Mouse (Mus musculus) testis, adult 2 months (tissue): ENCODE results near the gene Fads3. TPM values are rescaled to one million over a fixed set of nuclear protein-coding genes. Genes with fewer than 3 reads are reported as not detected.

Source experiments
- H3K27ac ChIP-seq: fragments of 200-500 bp; 2 replicates; pipeline ENCODE4 v1.5.1; 2012; ENCODE audit warnings: low read depth, low read length; ENCODE audit not compliant: control insufficient read depth, insufficient read depth
- H3K27me3 ChIP-seq: fragments of 200-500 bp; 2 replicates; pipeline ENCODE4 v1.6.1; 2012; ENCODE audit warnings: mild to moderate bottlenecking, low read length, moderate library complexity; ENCODE audit not compliant: control insufficient read depth, insufficient read depth
- H3K36me3 ChIP-seq: fragments of 200-500 bp; 2 replicates; pipeline ENCODE4 v1.6.1; 2012; ENCODE audit warnings: mild to moderate bottlenecking, low read length; ENCODE audit not compliant: control insufficient read depth, insufficient read depth
- H3K4me1 ChIP-seq: fragments of 200-500 bp; 2 replicates; pipeline ENCODE4 v1.6.1; 2012; ENCODE audit warnings: low read length; ENCODE audit not compliant: control insufficient read depth, insufficient read depth
- H3K4me3 ChIP-seq: fragments of 200-500 bp; 2 replicates; pipeline ENCODE4 v1.5.1; 2012; ENCODE audit warnings: low read depth, mild to moderate bottlenecking, low read length, moderate library complexity, mixed read lengths; ENCODE audit not compliant: control insufficient read depth
- CTCF ChIP-seq: fragments of 200-500 bp; IDR thresholded peaks from 2 replicates; pipeline ENCODE4 v1.5.1; 2012; ENCODE audit warnings: low read depth, mild to moderate bottlenecking, inconsistent platforms, low read length, moderate library complexity; ENCODE audit not compliant: control insufficient read depth, insufficient read depth, insufficient replicate concordance
- POLR2A ChIP-seq: fragments of 200-500 bp; IDR thresholded peaks from 2 replicates; pipeline ENCODE4 v1.6.1; 2012; ENCODE audit warnings: low read depth, mild to moderate bottlenecking, inconsistent platforms, low read length, moderate library complexity; ENCODE audit not compliant: control insufficient read depth
- polyA plus RNA-seq: library from polyadenylated mRNA; depleted of rRNA; stranded (reverse); fragments of >200 nt; gene quantifications from 2 replicates; pipeline ENCODE4 v1.2.3, GENCODE M21; 2012

Gene Fads3
- polyA plus RNA-seq, 1 experiment, result 7.6 TPM

DNA sequence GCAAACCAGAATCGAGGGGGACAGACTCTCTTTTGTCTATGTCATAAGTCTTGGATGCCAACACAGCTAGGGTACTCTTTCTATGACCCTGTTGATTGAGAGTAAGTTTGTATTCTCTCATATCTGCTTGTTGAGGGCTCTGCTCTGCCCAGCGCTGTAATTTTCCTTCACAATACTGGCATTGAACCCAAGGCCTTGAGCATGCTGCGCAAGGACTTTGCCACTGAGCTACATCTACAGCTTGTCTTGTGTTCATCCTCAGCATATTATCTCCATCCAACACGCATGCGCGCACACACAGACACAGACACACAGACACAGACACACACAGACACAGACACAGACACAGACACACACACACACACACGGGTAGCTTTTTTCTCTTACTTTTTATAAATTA lies 39.0 kb downstream of the Fads3 start:
- H3K4me1 ChIP-seq, result no peaks in the 10 kb centered on the region
- no peaks in the 10 kb centered on the region for H3K27me3 ChIP-seq
- H3K36me3 ChIP-seq, result no peaks in the 10 kb centered on the region
- no peak overlapping the region for H3K4me3 ChIP-seq
- H3K27ac ChIP-seq, result no peak overlapping the region
- TF ChIP-seq POLR2A (no peak), CTCF (no peak)

DNA sequence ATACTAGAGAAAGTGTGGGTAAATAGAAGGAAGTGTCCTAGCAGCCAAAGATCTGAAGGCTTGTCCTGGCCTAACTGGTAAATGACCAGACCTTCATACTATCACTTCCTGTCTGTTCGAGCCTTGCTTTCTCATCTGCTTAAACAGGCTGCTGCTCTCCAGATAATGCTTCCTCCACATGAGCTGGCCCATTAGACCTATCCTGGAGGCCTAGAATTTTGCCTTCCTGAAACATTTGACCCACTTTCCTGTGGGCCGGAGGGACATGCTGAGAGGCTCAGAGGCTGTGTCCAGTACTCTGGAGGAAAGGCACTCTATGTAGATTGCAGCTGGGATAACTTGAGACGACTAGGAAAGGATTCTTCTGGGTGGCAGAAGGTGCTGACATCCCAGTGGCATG lies 40.7 kb downstream of the Fads3 start:
- Histone ChIP-seq H3K4me1 (no peaks in the 10 kb centered on the region), H3K4me3 (no peak overlapping the region), H3K36me3 (no peaks in the 10 kb centered on the region), H3K27ac (no peak overlapping the region), H3K27me3 (no peaks in the 10 kb centered on the region)
- TF ChIP-seq CTCF (no peak), POLR2A (no peak)

DNA sequence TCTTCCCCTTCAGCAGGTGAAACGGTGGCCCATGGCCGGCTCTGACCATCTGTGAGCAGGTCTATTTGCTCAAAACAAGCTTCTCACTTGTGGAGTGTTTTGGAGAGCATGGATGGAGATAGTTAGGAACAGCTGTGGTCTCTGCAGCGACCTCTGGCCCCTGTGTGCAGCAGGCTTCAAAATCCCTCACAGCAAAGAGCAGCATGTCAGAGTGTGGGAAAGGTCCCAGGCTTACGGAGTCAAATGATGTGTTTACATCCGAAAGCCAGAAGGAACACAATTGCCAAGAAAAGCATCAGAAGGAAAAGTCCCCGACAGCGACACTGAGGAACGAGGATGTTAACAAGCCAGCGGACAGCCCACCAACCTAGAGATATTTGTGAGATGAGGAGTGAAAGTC lies 44.1 kb downstream of the Fads3 start:
- Histone ChIP-seq H3K27ac (no peak overlapping the region), H3K36me3 (no peaks in the 10 kb centered on the region)

DNA sequence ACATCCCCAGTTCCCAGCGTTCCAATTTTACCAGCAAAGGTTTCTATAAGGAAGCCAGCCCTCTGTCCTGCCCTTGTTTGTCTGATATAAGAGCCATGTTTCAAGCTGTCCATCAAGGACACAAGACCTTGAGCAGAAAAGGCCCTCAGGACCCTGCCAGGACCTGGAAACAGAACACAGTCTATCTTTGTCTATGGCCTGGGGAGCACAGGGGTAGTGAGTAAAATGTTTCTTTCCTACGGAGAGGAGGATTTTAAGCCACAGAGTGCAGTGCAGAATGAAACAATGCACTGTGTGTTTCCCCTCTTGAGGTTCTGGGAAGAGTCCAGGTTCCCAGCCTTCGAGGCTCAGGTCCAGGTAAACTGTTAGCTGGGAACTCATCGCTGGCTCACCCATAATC lies 45.6 kb downstream of the Fads3 start:
- Histone ChIP-seq H3K4me3 (no peak overlapping the region), H3K4me1 (peaks cover 14% of the 10 kb centered on the region), H3K27ac (no peak overlapping the region), H3K27me3 (no peaks in the 10 kb centered on the region), H3K36me3 (no peaks in the 10 kb centered on the region)
- TF ChIP-seq POLR2A, result no peak
- no peak for TF ChIP-seq CTCF

More for the DNA sequence above, 44.1 kb downstream of the Fads3 start:
- H3K27me3 ChIP-seq, result no peaks in the 10 kb centered on the region
- peaks cover 6% of the 10 kb centered on the region for H3K4me1 ChIP-seq
- TF ChIP-seq POLR2A, result no peak
- TF ChIP-seq CTCF, result no peak
- H3K4me3 ChIP-seq, result no peak overlapping the region

DNA sequence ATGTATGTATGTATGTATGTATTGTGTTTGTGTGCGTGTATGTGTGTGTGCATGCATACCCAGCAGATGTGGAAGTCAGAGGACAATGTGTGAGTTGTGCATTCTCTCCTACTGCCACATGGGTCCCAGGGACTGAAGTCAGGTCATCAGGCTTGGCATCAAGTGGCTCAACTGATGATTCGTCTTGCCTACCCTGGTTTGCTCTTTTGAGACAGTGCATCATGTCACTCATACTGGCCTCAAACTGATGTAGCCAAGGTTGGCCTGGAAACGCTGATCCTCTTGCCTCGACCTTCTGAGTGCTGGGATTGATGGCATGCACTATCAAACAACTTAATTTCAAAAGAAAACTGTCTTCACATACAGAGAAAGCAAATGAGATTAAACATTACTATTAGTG lies 52.5 kb downstream of the Fads3 start:
- H3K36me3 ChIP-seq, result no peaks in the 10 kb centered on the region
- no peaks in the 10 kb centered on the region for H3K27me3 ChIP-seq
- TF ChIP-seq POLR2A (no peak), CTCF (no peak)
- H3K27ac ChIP-seq, result no peak overlapping the region
- peaks cover 14% of the 10 kb centered on the region for H3K4me1 ChIP-seq
- no peak overlapping the region for H3K4me3 ChIP-seq

DNA sequence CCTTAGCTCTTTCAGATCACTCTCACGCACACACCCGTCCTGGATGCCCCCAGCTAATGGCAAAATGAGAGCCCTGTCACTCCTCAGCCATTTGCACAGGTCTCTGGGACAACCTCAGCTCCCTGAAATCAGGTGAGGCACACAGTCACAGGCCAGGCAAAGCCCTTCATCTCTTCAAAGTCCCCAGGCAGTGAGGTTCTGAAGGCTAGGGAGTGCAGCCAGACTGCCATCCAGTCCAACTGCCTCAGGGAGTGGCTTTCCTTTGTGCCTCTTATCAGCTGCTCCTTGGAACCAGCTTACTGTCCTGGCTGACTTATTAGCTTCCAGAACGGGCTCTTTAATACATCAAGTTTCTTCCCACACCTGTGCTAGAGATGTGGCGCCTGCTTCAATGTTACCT lies 53.3 kb downstream of the Fads3 start:
- TF ChIP-seq POLR2A, result no peak
- no peak for TF ChIP-seq CTCF
- H3K4me1 ChIP-seq, result peaks cover 12% of the 10 kb centered on the region
- 0 out of 2 replicates have a peak overlapping the region, but pooled peaks have one; percentile 23 for H3K27ac ChIP-seq
- H3K36me3 ChIP-seq, result no peaks in the 10 kb centered on the region
- no peaks in the 10 kb centered on the region for H3K27me3 ChIP-seq
- no peak overlapping the region for H3K4me3 ChIP-seq

DNA sequence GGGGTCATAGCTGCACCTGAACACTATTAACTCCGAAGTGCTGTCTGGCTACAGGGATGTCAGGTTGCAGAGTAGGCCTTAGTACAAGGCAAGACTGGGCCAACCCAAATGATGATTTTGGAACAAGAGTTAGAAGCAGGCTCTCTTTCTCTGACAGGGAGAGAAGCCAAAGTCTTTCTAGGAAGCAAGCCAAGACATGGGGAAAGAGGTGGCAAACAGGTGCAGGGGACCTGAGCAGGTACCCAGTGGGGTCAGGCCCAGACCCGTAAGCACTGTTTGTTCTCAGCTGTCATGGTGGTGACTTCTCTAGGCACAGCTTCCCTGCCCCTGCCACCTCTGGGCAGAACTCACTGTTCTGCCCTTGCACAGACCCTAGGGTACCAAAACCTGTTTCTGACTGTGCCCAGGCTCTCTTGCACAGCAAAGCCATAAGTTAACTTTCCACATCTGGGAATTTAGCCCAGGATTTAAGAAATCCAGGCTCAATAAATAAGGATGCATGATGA lies 55.1 kb downstream of the Fads3 start:
- no peaks in the 10 kb centered on the region for H3K36me3 ChIP-seq
- TF ChIP-seq POLR2A, result no peak
- no peak for TF ChIP-seq CTCF
- no peak overlapping the region for H3K27ac ChIP-seq
- H3K4me3 ChIP-seq, result no peak overlapping the region
- peaks cover 8% of the 10 kb centered on the region for H3K4me1 ChIP-seq
- no peaks in the 10 kb centered on the region for H3K27me3 ChIP-seq

DNA sequence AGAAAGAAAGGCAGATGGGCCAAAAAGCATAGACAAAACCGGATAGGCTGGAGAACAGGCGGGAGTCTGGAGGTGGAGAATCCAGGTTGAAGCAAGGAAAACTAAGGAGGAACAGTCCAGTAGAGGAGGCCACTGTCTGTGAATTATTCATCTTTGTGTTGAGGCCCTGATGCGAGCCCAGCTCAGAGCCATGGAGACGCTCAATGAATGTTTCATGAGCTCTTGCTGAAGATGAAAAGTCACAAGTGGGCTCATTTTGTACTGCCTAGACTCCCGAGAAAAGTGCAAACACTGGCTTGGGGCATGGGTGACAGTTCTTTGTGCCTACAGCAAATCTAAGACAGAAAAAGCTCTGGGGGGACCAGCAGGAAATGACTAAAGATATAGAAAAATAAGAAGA lies 56.5 kb downstream of the Fads3 start:
- no peak overlapping the region for H3K27ac ChIP-seq
- no peak overlapping the region for H3K4me3 ChIP-seq
- peaks cover 7% of the 10 kb centered on the region for H3K4me1 ChIP-seq
- TF ChIP-seq POLR2A (no peak), CTCF (no peak)
- H3K36me3 ChIP-seq, result no peaks in the 10 kb centered on the region
- no peaks in the 10 kb centered on the region for H3K27me3 ChIP-seq
